Mouse (Mus musculus) bone marrow macrophage, adult 2 months (primary cell): ENCODE measurements around the gene Gm20388. TPM values are rescaled to one million over a fixed set of nuclear protein-coding genes. Genes with fewer than 3 reads are reported as not detected.

Experiments used
- H3K27ac ChIP-seq: 2 replicates; pipeline ENCODE4 v1.5.1; 2012; ENCODE audit warnings: low read depth, low read length; ENCODE audit not compliant: insufficient read depth
- H3K4me1 ChIP-seq: 2 replicates; pipeline ENCODE4 v1.6.1; 2012; ENCODE audit warnings: low read length; ENCODE audit not compliant: control insufficient read depth, insufficient read depth
- H3K4me3 ChIP-seq: 2 replicates; pipeline ENCODE4 v1.5.1; 2012; ENCODE audit warnings: mild to moderate bottlenecking, low read length, moderate library complexity; ENCODE audit not compliant: insufficient read depth
- CTCF ChIP-seq: IDR thresholded peaks from 2 replicates; pipeline ENCODE4 v1.5.1; 2012; ENCODE audit warnings: low read depth, mild to moderate bottlenecking, low read length, moderate library complexity
- POLR2A ChIP-seq: IDR thresholded peaks from 2 replicates; pipeline ENCODE4 v1.6.1; 2012; ENCODE audit warnings: mild to moderate bottlenecking, low read depth, low read length, borderline replicate concordance
- polyA plus RNA-seq: library from polyadenylated mRNA; stranded (reverse); fragments of >200 nt; gene quantifications from 2 replicates; pipeline ENCODE4 v1.2.4, GENCODE M21; 2012; ENCODE audit not compliant: missing spikeins, insufficient read depth, insufficient read length

Gene Gm20388
- polyA plus RNA-seq, 1 experiment, result 32.7 TPM

GRCm38 (mm10) chr8:122675596-122676420 is 2765.2 kb downstream of the Gm20388 start:
- TF ChIP-seq CTCF (no peak), POLR2A (no peak)
- H3K4me1 ChIP-seq, result peaks cover 3% of the 10 kb centered on the region; the same call in 1 of the 2 replicates
- H3K4me3 ChIP-seq, result no peak overlapping the region
- H3K27ac ChIP-seq, result no peak overlapping the region

- H3K27ac ChIP-seq, result no peak overlapping the region
- H3K4me3 ChIP-seq, result peak overlapping the region; percentile 60
- TF ChIP-seq POLR2A (no peak), CTCF (no peak)
- H3K4me1 ChIP-seq, result peaks cover 3% of the 10 kb centered on the region; the same call in 1 of the 2 replicates
Observed at GRCm38 (mm10) chr8:122676621-122677480, 2766.2 kb downstream of the Gm20388 start.

GRCm38 (mm10) chr8:122677481-122678021 is 2766.9 kb downstream of the Gm20388 start:
- Histone ChIP-seq H3K27ac (no peak overlapping the region), H3K4me1 (peaks cover 3% of the 10 kb centered on the region; the same call in 1 of the 2 replicates), H3K4me3 (peak overlapping the region; percentile 60)
- TF ChIP-seq POLR2A (no peak), CTCF (no peak)

GRCm38 (mm10) chr8:122678061-122678895 is 2767.6 kb downstream of the Gm20388 start:
- Histone ChIP-seq H3K4me1 (peaks cover 3% of the 10 kb centered on the region; the same call in 1 of the 2 replicates), H3K4me3 (peak overlapping the region; percentile 60), H3K27ac (no peak overlapping the region)
- TF ChIP-seq CTCF (0 out of 2 replicates have a peak, but pooled peaks have one; percentile 47), POLR2A (no peak)

- Histone ChIP-seq H3K4me3 (peak overlapping the region; percentile 60; the same call in 1 of the 2 replicates), H3K27ac (no peak overlapping the region), H3K4me1 (peaks cover 3% of the 10 kb centered on the region; the same call in 1 of the 2 replicates)
- TF ChIP-seq CTCF (0 out of 2 replicates have a peak, but pooled peaks have one; percentile 3), POLR2A (no peak)
Observed at GRCm38 (mm10) chr8:122678896-122679210, 2768.2 kb downstream of the Gm20388 start.

- Histone ChIP-seq H3K4me3 (no peak overlapping the region), H3K4me1 (peaks cover 3% of the 10 kb centered on the region; the same call in 1 of the 2 replicates), H3K27ac (no peak overlapping the region)
- no peak for TF ChIP-seq CTCF
- no peak for TF ChIP-seq POLR2A
Observed at GRCm38 (mm10) chr8:122679325-122679920, 2768.8 kb downstream of the Gm20388 start.

GRCm38 (mm10) chr8:122680171-122680570 is 2769.5 kb downstream of the Gm20388 start:
- TF ChIP-seq CTCF (no peak), POLR2A (no peak)

GRCm38 (mm10) chr8:122682820-122683219 is 2772.2 kb downstream of the Gm20388 start:
- TF ChIP-seq POLR2A (no peak), CTCF (no peak)
- H3K4me1 ChIP-seq, result no peaks in the 10 kb centered on the region

More at GRCm38 (mm10) chr8:122680171-122680570, 2769.5 kb downstream of the Gm20388 start:
- Histone ChIP-seq H3K4me3 (no peak overlapping the region), H3K27ac (no peak overlapping the region), H3K4me1 (peaks cover 3% of the 10 kb centered on the region; the same call in 1 of the 2 replicates)

More at GRCm38 (mm10) chr8:122682820-122683219, 2772.2 kb downstream of the Gm20388 start:
- Histone ChIP-seq H3K27ac (no peak overlapping the region), H3K4me3 (no peak overlapping the region)
